ENCODE assay signal across 8 mouse cellular contexts in the genomic region with DNA sequence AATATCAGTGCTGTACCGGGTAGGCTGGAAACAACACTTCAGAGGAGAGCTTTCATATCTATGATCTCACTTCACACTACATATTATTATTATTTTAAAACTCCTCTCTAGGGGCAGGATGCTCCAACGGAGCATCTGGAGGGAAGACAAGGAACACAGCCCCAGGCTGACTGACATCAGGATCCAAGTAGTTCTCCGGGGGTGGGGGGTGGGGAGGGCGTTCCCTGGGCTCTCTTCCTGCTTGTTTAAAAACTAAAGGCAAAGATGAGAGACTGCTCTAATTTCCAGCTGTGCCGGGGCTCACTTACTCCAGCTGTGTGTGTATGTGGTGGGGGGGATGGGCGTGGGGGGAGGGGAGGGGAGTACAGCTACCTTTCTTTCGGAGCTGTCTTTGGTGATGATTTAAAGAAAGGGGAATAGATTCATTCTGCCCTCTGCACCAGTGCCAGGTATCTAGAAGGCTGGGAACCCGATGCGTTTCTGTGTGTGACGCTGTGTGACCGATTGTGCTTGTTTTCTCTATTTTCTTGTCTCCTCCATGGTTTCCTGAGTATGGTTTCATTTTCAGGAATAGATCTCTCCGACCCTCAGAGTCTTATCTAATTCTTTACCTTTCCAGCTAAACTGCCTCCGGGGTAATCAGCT. TPM values are rescaled to one million over a fixed set of nuclear protein-coding genes. Genes with fewer than 3 reads are reported as not detected.
A peak's percentile ranks its signal among the peaks of the same experiment; 100 is the strongest.
DNase-seq lines count a peak whose midpoint lies in the region; ATAC-seq and TF ChIP-seq lines count a peak whose summit lies in the region.

No protein-coding gene starts in this region.

- H3K9ac ChIP-seq in lung, embryonic 14.5 days = peak overlapping the region; percentile 26; the same call in 1 of the 2 replicates
- peak overlapping the region; percentile 29; the same call in 1 of the 2 replicates for H3K9ac ChIP-seq in forebrain, embryonic 12.5 days

- H3K4me2 ChIP-seq in lung, embryonic 14.5 days = peak overlapping the region; percentile 62
- H3K4me2 ChIP-seq in forebrain, embryonic 12.5 days = peak overlapping the region; percentile 45
- peak overlapping the region; percentile 68 for H3K4me2 ChIP-seq in myocyte (ENCODE audit: low read depth)

- no peak overlapping the region for H3ac ChIP-seq in myocyte (ENCODE audit: control insufficient read depth, insufficient read length)

- peak overlapping the region; percentile 36; the same call in 1 of the 2 replicates for H3K27ac ChIP-seq in lung, embryonic 14.5 days (ENCODE audit: low read depth)
- 0 out of 2 replicates have a peak overlapping the region, but pooled peaks have one; percentile 13 for H3K27ac ChIP-seq in forebrain, embryonic 12.5 days

- no peak for TF ChIP-seq POLR2A in myocyte (IDR thresholded peaks at IDR 0.05; ENCODE audit: insufficient read length, low read depth)

- H3K9me3 ChIP-seq in lung, embryonic 14.5 days (ENCODE audit: low read depth, low read length) = no peaks in the 10 kb centered on the region
- H3K9me3 ChIP-seq in forebrain, embryonic 12.5 days = no peaks in the 10 kb centered on the region

- peaks cover 13% of the 10 kb centered on the region for H3K4me1 ChIP-seq in lung, embryonic 14.5 days (ENCODE audit: insufficient read depth)
- H3K4me1 ChIP-seq in forebrain, embryonic 12.5 days = peaks cover 11% of the 10 kb centered on the region

- peak; percentile 69 for DNase-seq in lung, embryonic 14.5 days
- DNase-seq in lung, adult 18-20 months = no peak
- DNase-seq in kidney, postnatal 14 days = peak; percentile 20
- DNase-seq in gastrocnemius, adult 18-20 months (ENCODE audit: low spot score) = no peak
- no peak for DNase-seq in layer of hippocampus, postnatal 10 days (ENCODE audit: low spot score in 2 of 2)
- DNase-seq in ovary, postnatal 10 days (ENCODE audit: low spot score) = no peak

- no peaks in the 10 kb centered on the region for H3K36me3 ChIP-seq in lung, embryonic 14.5 days (ENCODE audit: insufficient read depth)
- H3K36me3 ChIP-seq in forebrain, embryonic 12.5 days (replicated peaks) = no peaks in the 10 kb centered on the region
- no peaks in the 10 kb centered on the region for H3K36me3 ChIP-seq in myocyte (ENCODE audit: control insufficient read depth, insufficient read depth)

- H3K79me2 ChIP-seq in myocyte (ENCODE audit: control insufficient read depth, insufficient read depth) = no peaks in the 10 kb centered on the region

- 6% methylated on average over 13 of the region's 13 CpGs for WGBS in lung, embryonic 14.5 days
- WGBS in forebrain, embryonic 12.5 days = 10% methylated on average over 13 of the region's 13 CpGs

- H3K27me3 ChIP-seq in lung, embryonic 14.5 days (ENCODE audit: insufficient read depth, low read length) = no peaks in the 10 kb centered on the region
- peaks cover 3% of the 10 kb centered on the region; the same call in 1 of the 2 replicates for H3K27me3 ChIP-seq in forebrain, embryonic 12.5 days
- no peaks in the 10 kb centered on the region for H3K27me3 ChIP-seq in myocyte (ENCODE audit: control insufficient read depth, insufficient read depth, insufficient read length)

- H3K4me3 ChIP-seq in lung, embryonic 14.5 days (ENCODE audit: low read depth, low read length) = peak overlapping the region; percentile 29
- peak overlapping the region; percentile 11 for H3K4me3 ChIP-seq in forebrain, embryonic 12.5 days (replicated peaks)
- peak overlapping the region; percentile 17 for H3K4me3 ChIP-seq in myocyte

- peak; percentile 56; the same call in 1 of the 2 replicates for ATAC-seq in lung, embryonic 14.5 days (ENCODE audit: insufficient read depth)
- ATAC-seq in forebrain, embryonic 12.5 days (ENCODE audit: low FRiP score) = 0 out of 2 replicates have a peak, but pooled peaks have one; percentile 34

- no peak for TF ChIP-seq CTCF in lung, embryonic 14.5 days (IDR thresholded peaks at IDR 0.05; ENCODE audit: low read depth)

TF ChIP-seq in myocyte, 11 proteins besides CTCF, POLR2A, EP300 and RAD21:
- no peak for TF ChIP-seq TCF3 (IDR thresholded peaks at IDR 0.05; ENCODE audit: insufficient read length, low read depth)
- TF ChIP-seq CEBPB (IDR thresholded peaks at IDR 0.05; ENCODE audit: insufficient read depth, poor library complexity, severe bottlenecking) = no peak
- no peak for TF ChIP-seq E2F4 (IDR thresholded peaks at IDR 0.05; ENCODE audit: insufficient read depth)
- no peak for TF ChIP-seq SRF (IDR thresholded peaks at IDR 0.05; ENCODE audit: control insufficient read depth, insufficient read length, low read depth)
- TF ChIP-seq MYOD1 (IDR thresholded peaks at IDR 0.05; ENCODE audit: control insufficient read depth in 1 of 3, insufficient read length in 2 of 3, low read depth in 2 of 3) = no peak
- no peak for TF ChIP-seq REST (IDR thresholded peaks at IDR 0.05; ENCODE audit: insufficient read depth, insufficient read length)
- TF ChIP-seq MAX (IDR thresholded peaks at IDR 0.05; ENCODE audit: low read depth) = no peak
- no peak for TF ChIP-seq POLR2AphosphoS2 (IDR thresholded peaks at IDR 0.05; ENCODE audit: insufficient read length, low read depth)
- TF ChIP-seq TCF12 (IDR thresholded peaks at IDR 0.05; ENCODE audit: insufficient read depth, poor library complexity, severe bottlenecking) = no peak
- no peak for TF ChIP-seq USF1 (IDR thresholded peaks at IDR 0.05; ENCODE audit: low read depth)
- TF ChIP-seq MYOG (IDR thresholded peaks at IDR 0.05; ENCODE audit: control insufficient read depth in 1 of 3, insufficient read depth in 1 of 3, insufficient read length in 2 of 3, low read depth in 2 of 3) = no peak

RNA-seq across cellular contexts. Expression of gene Abhd12b, which starts 5.8 kb away (rescaled TPM):
- polyA plus RNA-seq in lung, embryonic 14.5 days (2014; fragmentation: Nextera tagmentation; extraction: Ambion mirVana) = 0.12 and 0.24 TPM in 2 replicates
- polyA plus RNA-seq in forebrain, embryonic 12.5 days (2016; fragmentation: Nextera tagmentation; extraction: Ambion mirVana) = not detected in 2 replicates
- not detected for polyA plus RNA-seq in myocyte (2012; fragmentation: generic; extraction: Trizol)
- not detected for total RNA-seq in gastrocnemius, adult 18-20 months (2021)
- total RNA-seq in layer of hippocampus, postnatal 10 days (2021) = under 1 TPM; 0.34 to 0.40 TPM

RNA-seq across cellular contexts. Expression of gene Nin, which starts 34.6 kb away (rescaled TPM):
- 20.8 and 25.1 TPM in 2 replicates for polyA plus RNA-seq in lung, embryonic 14.5 days (2014; fragmentation: Nextera tagmentation; extraction: Ambion mirVana)
- 12.7 and 15.5 TPM in 2 replicates for polyA plus RNA-seq in forebrain, embryonic 12.5 days (2016; fragmentation: Nextera tagmentation; extraction: Ambion mirVana)
- polyA plus RNA-seq in myocyte (2012; fragmentation: generic; extraction: Trizol) = 5.0 TPM
- 10 to 100 TPM; 22.2 to 33.3 TPM for total RNA-seq in gastrocnemius, adult 18-20 months (2021)
- total RNA-seq in layer of hippocampus, postnatal 10 days (2021) = 10 to 100 TPM; 59.8 to 85.9 TPM

Comparison
In these comparisons a context has a peak if more than half of its experiments do, and no peak if none do; other contexts are left out.
1. DNase-seq: peak in lung, embryonic 14.5 days (single experiment) and kidney, postnatal 14 days (single experiment); none in lung, adult 18-20 months (0 of 2), gastrocnemius, adult 18-20 months (single experiment), layer of hippocampus, postnatal 10 days (0 of 2) and ovary, postnatal 10 days (single experiment).
2. Peak in every context shown above with its lines, with median percentiles within 50 percentile points of each other: H3K4me2 ChIP-seq and H3K4me3 ChIP-seq.